Comparison of ENCODE assay signal across 12 mouse cellular contexts in genomic region chr12:116938158-116938854, GRCm38 (mm10).
DNase-seq lines count a peak whose midpoint lies in the region; ATAC-seq and TF ChIP-seq lines count a peak whose summit lies in the region.
"Had no signal": no experiment of that assay in that cellular context is flagged by ENCODE, and none has a peak within 500 bp of the region (broad histone marks: within the 10 kb centered on the region; RNA-seq: fewer than 3 reads in every experiment).

No protein-coding gene starts in this region.

- H3K4me1 ChIP-seq in forebrain, postnatal 0 days (ENCODE audit: insufficient read depth), result no peaks in the 10 kb centered on the region
- H3K4me1 ChIP-seq in lung, adult 2 months (ENCODE audit: control insufficient read depth, insufficient read depth, low read length), result no peaks in the 10 kb centered on the region
- H3K4me1 ChIP-seq in neural tube, embryonic 15.5 days, result peaks cover 21% of the 10 kb centered on the region
- H3K4me1 ChIP-seq: heart, embryonic 12.5 days had no signal

- intact Hi-C loops in left cerebral cortex, postnatal 25 days (cut with DNase I), result no loop called here

- H3K27ac ChIP-seq in forebrain, postnatal 0 days (ENCODE audit: low read depth, low read length), result no peak overlapping the region
- H3K27ac ChIP-seq in neural tube, embryonic 15.5 days (replicated peaks), result peak overlapping the region; percentile 72
- H3K27ac ChIP-seq: kidney, postnatal 0 days; liver, embryonic 14.5 days had no signal

- no peaks in the 10 kb centered on the region for H3K27me3 ChIP-seq in forebrain, postnatal 0 days (ENCODE audit: insufficient read depth, low read length)
- no peaks in the 10 kb centered on the region for H3K27me3 ChIP-seq in neural tube, embryonic 15.5 days (replicated peaks)
- H3K27me3 ChIP-seq: heart, embryonic 12.5 days had no signal

- TF ChIP-seq CTCF in forebrain, postnatal 0 days (IDR thresholded peaks at IDR 0.05; ENCODE audit: low read depth), result no peak
- no peak for TF ChIP-seq CTCF in lung, adult 2 months (IDR thresholded peaks at IDR 0.05; ENCODE audit: insufficient read depth, low read length)

- no peak overlapping the region for H3K4me3 ChIP-seq in forebrain, postnatal 0 days (ENCODE audit: low read depth, low read length)
- H3K4me3 ChIP-seq in lung, adult 2 months (replicated peaks; ENCODE audit: extremely low read depth, low read depth, low read length), result no peak overlapping the region
- no peak overlapping the region for H3K4me3 ChIP-seq in neural tube, embryonic 15.5 days (replicated peaks)
- H3K4me3 ChIP-seq: heart, embryonic 12.5 days had no signal

- peak; percentile 40 to 53 for DNase-seq in left cerebral cortex, postnatal 25 days (ENCODE audit: low spot score in 2 of 2)
- DNase-seq in left cerebral cortex, adult 18-20 months (ENCODE audit: low spot score in 2 of 2), result no peak
- DNase-seq in forebrain, postnatal 0 days, result peak; percentile 83
- DNase-seq in lung, adult 2 months, result peak; percentile 7
- DNase-seq in kidney, adult 11 months, result no peak
- DNase-seq in heart, adult 8-10 months (ENCODE audit: low spot score), result no peak
- DNase-seq: adrenal gland, postnatal 14 days had no signal

- no peak overlapping the region for H3K9ac ChIP-seq in forebrain, postnatal 0 days
- no peak overlapping the region for H3K9ac ChIP-seq in neural tube, embryonic 15.5 days (replicated peaks)
- H3K9ac ChIP-seq: heart, embryonic 12.5 days; liver, embryonic 14.5 days had no signal

- TF ChIP-seq POLR2A in lung, adult 2 months (IDR thresholded peaks at IDR 0.05; ENCODE audit: borderline replicate concordance, extremely low read depth, low read depth, low read length), result no peak

- H3K9me3 ChIP-seq in forebrain, postnatal 0 days (ENCODE audit: low read length), result no peaks in the 10 kb centered on the region
- no peaks in the 10 kb centered on the region for H3K9me3 ChIP-seq in neural tube, embryonic 15.5 days (replicated peaks)
- H3K9me3 ChIP-seq: heart, embryonic 12.5 days had no signal

- ATAC-seq in forebrain, postnatal 0 days, result peak; percentile 89
- ATAC-seq in neural tube, embryonic 15.5 days (ENCODE audit: low FRiP score), result peak; percentile 84
- ATAC-seq in megakaryocyte, adult 5-6 weeks (ENCODE audit: poor library complexity, severe bottlenecking), result no peak

- no peaks in the 10 kb centered on the region for H3K36me3 ChIP-seq in forebrain, postnatal 0 days (ENCODE audit: insufficient read depth)
- H3K36me3 ChIP-seq in neural tube, embryonic 15.5 days, result no peaks in the 10 kb centered on the region
- H3K36me3 ChIP-seq: heart, embryonic 12.5 days had no signal

- no peak overlapping the region for H3K4me2 ChIP-seq in forebrain, postnatal 0 days (ENCODE audit: low read depth)
- no peak overlapping the region for H3K4me2 ChIP-seq in neural tube, embryonic 15.5 days
- H3K4me2 ChIP-seq: heart, embryonic 12.5 days had no signal

- WGBS in forebrain, postnatal 0 days, result 12% methylated on average over 3 of the region's 3 CpGs
- WGBS in lung, adult 2 months, result 42% methylated on average over 3 of the region's 3 CpGs
- WGBS in neural tube, embryonic 15.5 days, result 16% methylated on average over 3 of the region's 3 CpGs

Comparison
In these comparisons a context has a peak if more than half of its experiments do, and no peak if none do; other contexts are left out.
1. DNase-seq: peak in left cerebral cortex, postnatal 25 days (2 of 2), forebrain, postnatal 0 days (single experiment) and lung, adult 2 months (single experiment); none in left cerebral cortex, adult 18-20 months (0 of 2), kidney, adult 11 months (single experiment) and heart, adult 8-10 months (single experiment).